Mouse (Mus musculus) gastrocnemius, postnatal 14 days (tissue): ENCODE measurements around the gene Doc2a. TPM values are rescaled to one million over a fixed set of nuclear protein-coding genes. Genes with fewer than 3 reads are reported as not detected.

ENCODE experiments used
- DNase-seq: peaks from one replicate; pipeline ENCODE4 v3.0.0; 2021; ENCODE audit warnings: mixed read lengths
- intact Hi-C: fragments of 180-260 bp; cut with DNase I; formaldehyde crosslinking; loops from one replicate; pipeline ENCODE4 v1.15.1; 2025; ENCODE audit warnings: low total_unique reads
- long read RNA-seq, 2 experiments: library from polyadenylated mRNA; stranded (forward); transcript quantifications; one replicate each; pipeline ENCODE4 v2.0.0; 2021
- total RNA-seq, 2 experiments: library from RNA; stranded (reverse); gene quantifications; 2 replicates each; pipeline ENCODE4 v1.2.3; 2021

The Doc2a gene
- not detected for total RNA-seq
- long read RNA-seq, experiment 1 = 0 reads
- long read RNA-seq, experiment 2 = 0 reads

DNA sequence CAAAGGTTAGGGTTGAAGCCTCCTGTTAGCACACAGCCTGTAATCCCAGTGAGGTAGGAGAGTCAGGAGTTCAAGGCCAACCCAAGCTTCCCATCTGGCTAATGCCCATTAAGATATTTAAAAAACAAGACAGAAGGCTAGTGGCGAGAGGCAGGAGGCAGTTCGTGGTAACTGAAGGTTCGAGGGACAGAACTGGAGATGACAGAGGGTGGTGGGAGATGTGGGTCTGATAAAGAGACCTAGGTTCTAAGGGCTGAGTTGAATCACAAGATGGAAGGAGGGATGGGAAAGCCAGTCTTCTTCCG is at the start of gene Doc2a:
TSS of gene Doc2a (plus strand) at position 301 of the 305 bp plus-strand sequence.
- intact Hi-C loops = no loop called here
- no peak for DNase-seq

DNA sequence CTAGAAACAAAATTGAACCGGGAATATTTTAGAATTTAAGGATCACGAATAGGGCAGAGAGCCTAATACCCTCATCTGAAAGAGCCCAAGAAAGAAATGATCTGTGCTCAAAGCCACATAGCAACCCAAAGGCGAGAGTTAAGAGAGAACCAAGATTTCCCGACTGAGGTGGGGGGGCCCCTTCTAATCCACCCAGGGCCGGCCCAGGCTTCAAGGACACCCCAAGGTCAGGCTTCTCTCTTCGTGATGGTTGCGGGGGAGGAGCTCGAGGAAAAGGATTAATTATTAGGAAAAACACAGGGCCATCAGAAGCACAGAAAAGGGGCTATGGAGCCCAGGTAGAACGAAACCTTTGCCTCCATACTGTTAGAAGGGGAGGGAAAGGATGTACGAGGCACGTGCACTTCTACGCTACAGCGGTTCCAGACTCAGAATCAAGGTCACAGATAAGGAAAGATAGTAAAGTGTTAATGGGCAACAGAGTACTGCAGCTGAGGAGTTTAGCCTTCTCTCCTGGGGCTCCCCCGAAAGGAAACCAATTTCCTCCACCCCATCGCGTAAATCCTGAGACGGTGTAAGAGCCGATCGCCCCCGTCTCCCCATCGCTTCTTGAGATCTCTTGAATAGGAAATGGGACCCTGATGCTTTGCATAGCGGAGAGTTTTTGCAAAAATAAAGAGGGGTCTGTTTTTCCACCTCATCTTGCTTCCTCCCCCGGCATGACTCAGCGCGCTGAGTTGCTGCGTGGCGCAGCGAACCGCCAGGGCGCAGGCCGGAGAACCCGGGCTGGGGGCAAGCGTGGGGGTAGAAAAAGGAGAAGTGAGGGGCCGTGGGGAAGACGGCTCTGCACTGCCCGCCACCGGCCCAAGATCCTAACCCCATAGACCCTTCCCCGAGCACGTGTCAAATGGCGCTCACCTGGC is 48.8 kb upstream of the Doc2a start:
- DNase-seq = no peak
- intact Hi-C loops = no loop called here

DNA sequence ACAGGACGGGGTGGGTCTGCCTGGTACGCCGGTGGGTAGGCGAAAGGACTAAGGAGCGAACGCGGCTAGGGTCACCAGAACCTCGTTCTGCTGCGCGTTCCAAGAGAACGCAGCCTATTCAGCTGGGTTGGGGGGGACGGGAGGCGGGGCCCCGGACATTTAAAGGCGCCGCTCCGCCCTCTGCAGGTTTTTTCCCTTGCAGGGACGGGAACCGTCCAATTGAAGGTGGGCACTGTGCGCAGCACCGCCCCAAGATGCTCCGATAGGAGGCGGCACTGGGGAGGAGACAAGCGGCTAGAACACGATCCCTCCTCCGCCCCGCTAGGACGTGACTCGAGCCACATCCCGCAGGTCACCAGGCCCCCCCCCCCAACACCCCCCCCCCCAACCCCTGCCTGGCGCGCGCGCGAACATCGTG is 48.2 kb upstream of the Doc2a start:
- intact Hi-C loops = no loop called here
- DNase-seq = peak; percentile 97

DNA sequence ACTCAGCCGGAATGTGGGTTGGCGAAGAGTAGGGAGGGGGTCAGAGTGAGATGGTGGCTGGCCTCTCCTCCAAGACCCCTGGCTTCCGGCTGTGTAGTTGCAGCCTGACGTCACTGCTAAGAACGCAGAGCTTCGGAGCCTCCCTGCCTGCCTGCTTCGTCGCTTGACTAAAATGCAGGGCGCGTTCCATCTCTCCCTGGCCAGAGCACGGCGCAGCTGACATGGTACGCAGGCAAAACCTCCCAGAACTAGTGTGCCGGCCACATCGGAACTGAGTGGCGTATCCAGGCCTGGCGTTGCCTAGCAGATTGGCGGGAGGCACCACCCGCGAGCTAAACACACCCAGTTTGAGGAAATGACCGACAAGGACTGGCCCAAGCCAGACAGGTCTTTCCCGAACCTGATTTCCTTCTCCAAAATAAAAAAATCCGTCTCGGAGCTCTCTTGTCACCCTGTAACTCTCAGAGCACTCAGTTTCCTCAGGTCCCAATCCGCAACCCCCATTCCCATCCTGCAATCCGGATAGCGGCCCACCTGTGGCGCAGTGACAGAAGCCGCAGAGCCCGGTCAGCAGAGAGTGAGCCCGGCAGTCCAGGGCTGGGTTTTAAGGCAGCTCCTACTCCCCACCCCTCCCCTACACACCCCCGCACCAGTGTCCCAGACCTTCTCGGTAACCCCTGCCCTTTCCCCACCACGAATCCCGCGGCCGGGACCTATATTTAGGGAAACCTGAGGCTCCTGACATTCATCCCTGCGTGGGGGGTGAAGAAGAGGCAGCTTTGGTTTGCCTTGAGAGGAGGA is 47.5 kb upstream of the Doc2a start:
- intact Hi-C loops = no loop called here
- peak; percentile 82 for DNase-seq

DNA sequence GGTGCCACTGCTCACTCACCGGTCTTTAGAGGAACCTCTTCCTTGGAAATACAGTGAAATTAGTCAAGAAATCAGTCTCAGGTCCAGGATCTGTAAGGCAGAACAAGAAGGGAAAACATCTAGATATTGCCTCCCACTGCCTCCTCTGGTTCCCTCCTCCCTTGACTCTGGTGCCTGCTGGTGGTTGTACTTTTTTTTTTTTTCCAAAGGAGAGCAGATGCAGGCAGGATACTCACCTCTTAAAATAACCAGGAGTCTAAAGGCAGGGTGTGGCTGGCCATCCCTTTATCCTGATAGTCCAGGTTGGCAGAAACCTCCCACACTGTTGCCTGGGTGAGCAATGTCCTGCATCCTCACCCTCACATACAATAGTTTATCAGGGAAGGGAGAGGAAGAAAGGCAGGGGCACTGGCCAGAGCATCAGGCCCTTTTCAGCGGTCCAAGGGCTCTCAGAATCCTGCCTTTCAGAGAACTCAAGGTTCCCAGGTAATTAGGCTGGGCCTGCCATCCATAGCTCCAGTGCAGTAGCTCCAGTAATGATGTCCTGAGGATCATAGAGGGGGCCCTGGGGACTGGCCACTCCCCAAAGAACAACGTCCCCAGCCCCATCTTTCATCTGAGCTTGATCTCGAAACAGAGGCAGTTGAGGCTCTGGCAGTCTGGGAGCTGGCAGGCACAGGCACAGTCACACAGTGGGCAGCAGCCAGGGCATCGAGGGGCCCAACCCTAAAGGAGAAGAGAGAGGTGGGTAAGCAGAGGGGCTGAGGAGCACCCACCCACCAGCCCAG is 46.8 kb upstream of the Doc2a start:
- intact Hi-C loops = no loop called here
- no peak for DNase-seq

DNA sequence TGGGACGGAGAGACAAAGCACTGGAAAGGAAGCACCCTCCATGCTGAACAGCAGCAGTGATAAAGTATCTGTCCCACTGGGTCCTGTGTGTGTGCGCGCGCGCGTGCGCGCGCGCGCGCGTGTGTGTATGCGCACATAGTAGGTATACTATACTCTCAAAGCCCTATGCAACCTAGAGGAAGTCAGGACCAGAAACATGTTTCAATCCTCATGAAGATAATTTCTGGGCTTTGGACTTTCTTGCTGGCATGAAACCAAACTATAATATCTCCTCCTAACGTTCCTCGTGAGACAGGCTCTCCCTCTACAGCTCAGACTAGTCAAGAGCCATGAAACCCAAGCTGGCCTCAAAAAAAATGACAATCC is 46.2 kb upstream of the Doc2a start:
- intact Hi-C loops = no loop called here
- DNase-seq = no peak

DNA sequence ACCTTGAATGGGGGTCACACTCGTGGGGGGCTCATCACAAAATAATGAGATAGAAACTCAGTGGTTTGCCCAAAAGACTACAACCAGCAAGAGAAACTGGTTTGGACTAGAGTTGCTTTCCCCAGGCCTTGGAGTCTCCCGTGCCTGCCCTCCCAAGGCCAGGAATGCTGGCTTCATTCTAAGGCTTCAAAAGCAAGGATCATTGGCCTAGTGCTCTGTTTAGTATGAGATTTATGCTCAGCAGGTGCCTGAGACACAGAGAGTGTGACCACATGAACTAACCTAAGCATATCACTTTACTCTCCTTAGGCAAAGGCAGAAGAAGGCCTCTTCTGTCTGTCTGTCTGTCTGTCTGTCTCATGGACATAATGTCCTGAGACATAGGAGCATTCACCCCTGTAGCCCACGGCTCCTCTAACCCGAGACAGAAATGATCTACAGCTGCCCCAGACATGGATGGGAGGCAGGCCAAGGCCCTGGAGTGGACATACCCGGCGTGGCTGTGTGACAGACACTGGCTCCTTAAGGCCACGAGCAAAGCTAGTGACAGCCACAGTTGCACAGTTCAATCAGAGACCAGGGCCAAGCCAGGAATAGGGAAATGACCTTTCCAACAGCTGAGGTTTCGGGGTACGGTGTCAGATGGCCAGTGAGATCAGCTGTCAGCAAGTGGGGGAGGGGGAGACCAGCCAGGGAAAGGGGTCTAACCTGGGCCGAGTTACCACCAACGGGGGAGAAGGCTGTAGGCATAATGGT is 44.9 kb upstream of the Doc2a start:
- DNase-seq = peak; percentile 68
- intact Hi-C loops = no loop called here

DNA sequence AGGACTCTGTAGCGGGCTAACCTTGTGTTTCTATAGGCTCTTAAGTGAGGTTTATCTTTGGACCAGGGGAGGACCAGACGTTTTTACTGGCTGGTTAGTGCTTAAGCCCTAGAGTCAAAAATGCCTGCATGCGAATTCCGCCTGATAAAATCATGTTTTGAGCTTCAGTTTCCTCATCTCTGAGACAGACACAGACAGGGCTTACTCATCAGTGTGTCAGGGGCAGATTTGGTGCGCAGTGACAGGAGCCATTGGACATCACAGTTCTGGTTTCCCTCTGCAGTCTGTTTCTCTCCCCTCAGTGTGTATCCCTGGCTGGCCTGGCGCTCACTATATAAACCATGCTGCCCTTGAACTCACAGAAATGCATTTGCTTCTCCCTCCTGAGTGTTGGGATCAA is 44.0 kb upstream of the Doc2a start:
- intact Hi-C loops = no loop called here

DNA sequence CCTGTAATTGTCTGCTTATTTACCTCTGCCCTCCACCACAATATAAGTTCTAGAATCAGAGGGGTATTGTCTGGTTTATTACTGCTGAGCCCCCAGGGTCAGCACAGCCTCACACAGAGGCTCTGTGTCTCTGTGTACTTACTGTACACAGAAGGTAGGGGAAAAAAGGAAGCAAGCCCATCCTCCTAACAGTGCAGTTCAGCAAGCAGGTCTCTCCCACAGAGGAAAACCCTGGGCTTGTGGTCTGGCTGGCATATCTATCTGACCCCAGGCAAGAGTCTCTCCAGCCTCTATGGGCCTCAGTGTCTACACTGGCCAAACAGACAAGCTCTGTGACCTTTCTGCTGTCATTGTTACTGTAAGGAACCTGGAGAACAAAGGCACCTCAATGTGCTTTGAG is 43.5 kb upstream of the Doc2a start:
- intact Hi-C loops = no loop called here
- no peak for DNase-seq

More for the DNA sequence above, 44.0 kb upstream of the Doc2a start:
- DNase-seq = no peak

DNA sequence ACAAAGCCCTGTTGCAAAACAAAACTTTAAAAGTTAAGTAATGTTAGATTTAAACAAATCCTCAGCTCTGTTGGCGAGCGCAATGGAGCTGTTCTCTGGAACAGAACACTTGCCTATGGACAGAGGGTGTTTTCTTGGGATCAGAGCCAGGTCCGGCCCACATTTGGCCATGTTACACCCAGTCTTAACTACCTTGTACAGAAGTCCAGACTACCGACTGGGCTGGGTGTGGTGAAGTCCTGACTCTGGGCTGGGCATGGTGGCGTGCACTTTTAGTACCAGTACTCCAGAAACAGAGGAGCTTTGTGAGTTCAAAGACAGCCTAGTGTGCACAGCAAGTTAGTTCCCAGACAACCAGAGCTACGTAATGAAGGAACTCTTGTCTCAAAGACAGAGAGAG is 40.3 kb upstream of the Doc2a start:
- intact Hi-C loops = no loop called here
- no peak for DNase-seq

DNA sequence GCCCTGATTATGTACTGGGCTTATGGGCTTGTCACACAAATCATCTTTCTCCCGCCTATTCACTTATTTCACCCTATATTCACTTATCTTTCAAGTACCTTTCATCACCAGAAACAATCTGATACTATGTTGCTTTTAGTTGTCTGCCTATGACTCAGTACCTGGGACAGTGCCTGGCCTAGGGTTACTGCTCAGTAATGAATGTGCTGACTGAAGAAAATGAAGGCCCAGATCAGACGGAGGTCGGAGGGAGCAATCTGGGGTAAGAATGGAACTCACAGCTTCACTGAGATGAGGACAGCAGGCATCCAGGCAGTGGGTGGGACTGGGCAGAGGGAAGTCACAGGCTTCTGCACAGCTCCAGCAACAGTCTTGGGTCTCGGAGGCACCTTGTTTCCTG is 39.8 kb upstream of the Doc2a start:
- no peak for DNase-seq
- intact Hi-C loops = no loop called here

DNA sequence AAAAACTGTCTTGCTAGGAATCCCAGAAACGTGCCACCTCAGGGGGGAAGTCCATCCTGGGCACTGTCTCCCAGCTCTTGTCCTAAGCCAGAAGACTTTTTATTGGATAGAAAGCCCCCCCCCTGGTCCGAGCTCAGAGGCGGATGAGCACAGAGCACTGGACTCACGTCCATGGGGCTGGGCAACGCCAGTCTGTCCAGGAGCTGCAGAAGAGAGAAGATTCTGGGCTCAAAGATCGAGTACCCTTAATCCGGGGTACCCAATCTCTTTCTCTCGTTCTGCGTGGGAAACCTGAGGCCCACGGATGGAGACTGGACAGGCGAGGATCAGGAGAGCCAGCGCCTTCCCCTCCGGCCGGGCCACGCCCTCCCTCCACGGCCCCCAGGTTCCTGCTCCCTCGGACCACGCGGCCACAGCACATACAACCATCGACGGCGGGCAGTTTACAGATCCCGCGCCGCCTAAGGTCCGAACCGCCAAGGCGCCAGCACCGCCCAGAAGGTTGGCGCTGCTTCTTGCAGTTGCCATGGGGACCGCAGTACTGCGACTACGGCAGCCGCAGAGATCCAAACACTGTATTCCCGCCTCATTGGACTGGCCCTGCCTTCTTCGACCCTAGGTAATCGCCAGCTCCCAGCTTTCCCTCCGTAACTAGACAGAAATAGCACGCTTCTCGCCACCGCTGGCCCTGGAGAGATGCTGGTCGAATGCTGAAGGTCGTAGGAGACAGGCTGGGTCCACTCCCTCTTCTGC is 38.3 kb upstream of the Doc2a start:
- intact Hi-C loops = no loop called here

DNA sequence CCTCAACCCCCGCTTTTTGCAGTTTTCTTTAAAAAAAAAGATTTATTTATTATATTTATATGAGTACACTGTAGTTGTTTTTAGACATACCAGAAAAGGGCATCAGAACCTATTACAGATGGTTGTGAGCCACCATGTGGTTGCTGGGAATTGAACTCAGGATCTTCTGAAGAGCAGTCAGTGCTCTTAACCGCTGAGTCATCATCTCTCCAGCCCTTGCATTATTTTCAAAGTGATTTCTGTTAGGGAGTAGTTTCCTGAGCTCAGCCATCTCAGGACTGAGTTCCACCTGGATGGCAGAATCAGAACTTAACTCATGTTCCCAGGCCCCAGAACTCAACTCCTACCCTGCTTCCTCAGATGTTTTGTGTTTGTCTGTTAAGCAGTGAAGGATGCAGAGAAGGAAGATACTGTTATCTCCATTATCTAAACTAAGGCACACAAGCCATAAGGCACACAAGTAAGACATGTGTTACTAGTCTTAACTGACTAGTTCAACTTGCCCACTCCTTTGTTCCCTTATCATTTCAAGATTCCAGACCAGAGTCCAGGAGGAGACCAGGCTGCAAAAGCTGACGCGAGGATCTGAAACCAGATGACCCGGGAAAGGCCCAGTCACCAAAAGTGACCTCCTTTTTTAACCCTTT is 37.4 kb upstream of the Doc2a start:
- DNase-seq = no peak
- intact Hi-C loops = no loop called here

More for the DNA sequence above, 38.3 kb upstream of the Doc2a start:
- DNase-seq = peak; percentile 90

DNA sequence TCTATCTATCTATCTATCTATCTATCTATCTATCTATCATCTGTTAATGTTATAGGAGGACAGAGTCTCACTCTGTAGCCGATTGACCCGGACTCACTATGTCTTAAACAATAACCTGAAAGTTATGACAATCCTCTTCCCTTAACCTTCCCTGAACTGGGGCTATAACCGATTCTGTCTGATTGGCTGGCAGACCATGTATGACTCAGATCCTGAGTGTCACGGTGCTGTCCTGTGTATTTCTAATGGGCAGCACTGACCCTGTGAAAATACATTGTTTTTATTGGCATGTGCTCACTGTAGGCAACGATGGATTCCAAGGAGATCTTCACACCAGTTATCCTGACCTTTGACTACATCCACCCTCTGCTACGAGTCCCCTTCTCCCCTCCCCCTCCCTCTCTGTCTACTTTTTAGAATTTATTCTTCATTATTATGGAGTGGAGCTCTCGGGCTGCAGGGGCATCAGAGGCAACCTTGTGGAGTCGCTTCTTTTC is 31.4 kb upstream of the Doc2a start:
- intact Hi-C loops = no loop called here
- no peak for DNase-seq

DNA sequence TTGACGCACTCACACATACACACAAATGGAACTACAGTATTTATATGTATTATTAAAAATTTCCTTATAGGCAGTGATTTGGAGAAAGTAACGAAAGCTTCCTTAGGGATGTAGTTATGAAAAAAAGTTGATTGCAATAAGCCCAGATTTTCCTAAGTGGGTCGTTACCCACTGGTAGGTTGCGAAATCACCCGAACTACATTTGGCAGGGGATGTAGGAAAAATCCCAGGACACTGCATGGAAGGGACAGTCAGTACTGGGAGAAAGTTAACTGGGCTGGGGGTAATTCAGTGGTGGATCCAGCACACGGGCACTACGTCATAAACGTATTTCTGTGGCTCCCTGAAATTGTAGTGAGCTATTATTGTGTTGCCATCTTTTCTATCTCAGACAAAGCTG is 30.7 kb upstream of the Doc2a start:
- DNase-seq = no peak
- intact Hi-C loops = no loop called here

DNA sequence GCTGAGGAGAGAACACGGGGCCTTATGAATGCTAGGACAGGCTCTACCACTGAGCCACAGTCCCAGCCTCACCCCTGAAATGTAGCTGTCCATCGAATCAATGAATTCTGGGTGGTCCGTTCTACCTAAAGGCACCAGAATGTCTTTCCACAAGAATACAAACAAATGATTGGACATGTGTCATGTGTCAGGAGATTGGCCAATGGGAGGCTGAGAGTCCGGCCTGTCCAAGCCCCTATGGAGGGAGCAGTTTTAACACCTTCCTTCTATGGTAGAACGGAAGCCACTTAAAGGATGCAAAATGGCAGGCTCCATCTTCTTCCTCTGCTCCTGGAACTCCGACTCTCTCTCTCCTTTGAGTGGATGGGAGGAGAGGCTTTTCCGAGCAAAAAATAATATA is 29.6 kb upstream of the Doc2a start:
- no peak for DNase-seq
- intact Hi-C loops = no loop called here

DNA sequence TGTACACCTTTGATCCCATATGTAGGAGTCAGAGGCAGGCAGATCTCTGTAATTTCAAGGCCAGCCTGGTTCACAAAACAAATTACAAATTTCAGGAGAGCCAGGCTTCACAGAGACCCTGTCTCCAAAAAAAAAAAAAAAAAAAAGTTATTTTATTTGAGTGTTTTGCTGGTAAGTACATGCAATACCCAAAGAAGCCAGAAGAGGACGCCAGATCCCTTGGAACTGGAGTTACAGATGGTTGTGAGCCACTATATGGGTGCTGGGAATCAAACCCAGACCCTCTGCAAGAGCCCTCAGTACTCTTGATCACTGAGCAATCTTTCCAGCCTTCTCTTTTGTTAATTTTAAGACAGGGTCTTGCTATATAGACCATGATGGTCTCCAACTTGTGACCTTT is 28.4 kb upstream of the Doc2a start:
- DNase-seq = no peak
- intact Hi-C loops = no loop called here
